Mouse (Mus musculus) CD4-positive, CD25-positive, alpha-beta regulatory T cell, adult 2 months (primary cell): ENCODE data around the gene Plxna3.
A peak's percentile ranks its signal among the peaks of the same experiment; 100 is the strongest.

Experiments used
- DNase-seq: peaks from one replicate; pipeline ENCODE4 v3.0.0-alpha.2; 2012; ENCODE audit warnings: low read depth, low spot score

The Plxna3 gene

DNA sequence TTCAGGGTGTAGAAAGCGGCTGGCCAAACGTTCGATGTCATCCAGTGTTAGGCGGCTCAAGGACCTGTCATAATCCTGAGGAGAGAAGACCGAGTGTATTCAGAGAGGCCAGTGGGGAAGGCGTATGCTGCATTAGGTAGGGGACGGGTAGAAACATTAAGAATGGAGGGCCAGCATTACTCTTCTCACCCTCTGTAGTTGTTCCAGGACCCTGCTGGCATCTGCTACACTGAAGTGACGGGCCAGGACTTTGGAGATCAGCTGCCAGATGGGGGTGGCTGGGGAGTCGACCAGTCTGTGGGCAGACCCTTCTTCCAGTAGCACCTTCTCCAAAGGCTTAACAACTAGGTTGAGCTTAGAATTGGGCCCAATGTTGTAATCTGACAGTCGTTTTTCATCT, 38.6 kb downstream of the Plxna3 start:
- DNase-seq, result no peak

DNA sequence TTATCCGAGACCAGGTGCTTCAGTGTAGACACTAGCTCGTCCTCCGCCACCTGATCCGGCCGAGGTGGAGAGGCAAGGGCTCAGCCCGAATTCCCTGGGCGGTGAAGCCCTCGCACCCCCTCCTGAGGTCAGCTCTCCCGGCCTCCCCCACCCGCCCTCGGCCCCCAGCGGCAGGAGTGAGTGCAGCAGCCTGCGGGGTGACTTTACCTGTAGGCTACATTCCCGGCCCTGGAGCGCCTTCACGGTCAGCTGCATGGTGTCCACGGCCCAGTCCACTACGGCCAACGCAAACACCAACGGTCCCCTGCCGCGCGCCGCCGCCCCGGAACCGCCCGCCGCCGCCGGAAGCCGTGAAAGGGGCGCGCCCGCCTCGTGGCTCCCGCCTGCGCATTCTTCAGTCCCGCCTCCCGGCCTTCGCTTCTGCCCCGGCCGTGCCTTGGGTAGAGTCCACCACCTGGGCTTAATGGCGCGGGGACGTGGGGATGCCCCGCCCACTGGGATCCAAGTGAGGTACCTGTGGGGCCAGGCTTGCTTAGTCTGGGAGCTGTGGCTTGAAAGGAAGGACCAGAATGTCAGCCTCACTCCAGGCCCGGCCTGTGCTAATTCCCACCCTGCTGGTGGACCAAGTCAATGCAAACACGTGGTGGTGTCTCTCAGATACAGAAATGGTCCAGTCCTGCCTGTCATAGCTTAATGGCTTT, 39.5 kb downstream of the Plxna3 start:
- DNase-seq, result peak; percentile 74

GRCm38 (mm10) chrX:74372888-74373549, 44.2 kb downstream of the Plxna3 start, which contains the start of the genes Ubl4a and Slc10a3:
Gene Ubl4a, minus strand, starts transcription at chrX:74373218.
Gene Slc10a3, minus strand, starts transcription at chrX:74373349.
- DNase-seq, result peak; percentile 94

DNA sequence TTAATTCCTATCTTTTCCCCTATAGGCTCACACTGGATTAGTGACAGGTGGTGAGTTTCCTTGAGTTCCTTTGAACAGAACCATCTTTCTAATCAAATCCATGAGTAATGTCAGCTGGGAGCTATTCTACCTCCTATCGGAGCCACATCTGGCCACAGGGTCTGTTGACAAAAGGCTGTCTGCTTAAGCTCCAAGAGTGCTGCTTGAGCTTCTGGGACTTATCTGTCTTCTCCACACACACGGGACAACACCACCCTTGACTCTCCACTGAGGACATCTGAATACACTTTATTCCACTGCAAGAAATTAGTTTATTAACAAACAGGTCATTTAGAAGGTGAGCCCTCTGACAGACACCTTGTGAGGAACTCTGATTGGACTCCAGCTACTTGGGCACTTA, 55.6 kb downstream of the Plxna3 start:
- DNase-seq, result no peak

- DNase-seq, result no peak
These were observed 59.3 kb downstream of the Plxna3 start for GRCm38 (mm10) chrX:74388153-74388552.

DNA sequence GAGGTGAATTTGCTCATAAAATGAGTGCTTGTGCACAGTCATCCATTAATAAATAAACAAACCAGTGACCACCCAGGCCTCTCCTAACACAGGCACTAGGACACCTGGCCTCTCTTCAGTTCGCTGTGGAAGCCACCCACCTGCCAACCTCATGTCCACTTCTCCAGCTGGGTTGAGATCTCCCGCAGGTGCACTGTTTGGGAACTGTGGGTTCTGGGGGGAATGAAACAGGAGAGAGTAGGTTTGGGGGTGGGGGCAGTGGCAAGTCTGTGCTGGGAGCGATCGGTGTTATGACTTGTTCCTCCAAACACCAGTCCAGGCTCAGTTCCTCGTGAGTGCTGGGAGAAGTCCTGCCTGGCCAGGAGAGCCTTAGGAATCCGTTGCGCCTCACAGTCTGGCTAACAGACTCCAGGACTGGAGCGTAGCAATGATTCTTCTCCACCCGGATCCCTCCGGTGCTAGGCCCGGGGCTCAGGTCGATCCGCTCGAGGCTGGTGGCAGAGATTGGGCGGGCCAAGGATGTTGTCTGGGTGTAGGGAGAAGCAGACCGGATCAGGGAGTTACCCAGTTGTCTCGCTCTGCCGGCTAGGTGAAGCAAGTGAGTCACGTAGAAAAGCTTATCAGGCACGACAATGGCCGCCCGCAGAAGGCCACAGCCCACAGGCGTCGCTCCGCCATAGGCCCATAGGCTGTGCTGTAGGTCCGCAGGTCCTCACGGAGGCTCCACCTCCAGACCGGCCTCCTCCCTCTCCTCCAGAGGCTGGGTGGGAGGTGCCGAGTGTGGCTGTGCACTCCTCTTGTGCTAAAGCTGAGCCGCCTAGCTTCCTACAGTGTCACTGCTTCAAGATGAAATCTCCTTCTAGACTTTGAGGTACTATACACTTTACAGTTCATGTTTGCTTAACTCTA, 63.9 kb downstream of the Plxna3 start, which contains the start of the genes Fam3a and Ikbkg:
TSS of gene Fam3a (minus strand) at position 738 of the 909 bp plus-strand sequence.
TSS of gene Ikbkg (plus strand) at position 756 of the 909 bp plus-strand sequence.
- peak; percentile 94 for DNase-seq
